Mouse (Mus musculus): Measurements from ENCODE around the gene Erbb4. TPM values are rescaled to one million over a fixed set of nuclear protein-coding genes. Genes with fewer than 3 reads are reported as not detected.

Gene Erbb4
- total RNA-seq, 2 experiments from 2014 or later: 0.18 to 0.33 TPM

- DNase-seq (ENCODE audit: low spot score): no peak
Measured at GRCm38 (mm10) chr1:68106543-68106860, 1001.4 kb downstream of the Erbb4 start.

GRCm38 (mm10) chr1:68105834-68106542 is 1001.9 kb downstream of the Erbb4 start:
- DNase-seq (ENCODE audit: low spot score): no peak

GRCm38 (mm10) chr1:68089623-68090022 is 1018.2 kb downstream of the Erbb4 start:
- no peak for DNase-seq (ENCODE audit: low spot score)

GRCm38 (mm10) chr1:68056494-68056893 is 1051.4 kb downstream of the Erbb4 start:
- no peak for DNase-seq (ENCODE audit: low spot score)

GRCm38 (mm10) chr1:68054715-68055114 is 1053.1 kb downstream of the Erbb4 start:
- no peak for DNase-seq (ENCODE audit: low spot score)

- no peak for DNase-seq (ENCODE audit: low spot score)
Measured at GRCm38 (mm10) chr1:68049856-68050255, 1058.0 kb downstream of the Erbb4 start.

- no peak for DNase-seq (ENCODE audit: low spot score)
Measured at GRCm38 (mm10) chr1:68047139-68047538, 1060.7 kb downstream of the Erbb4 start.

GRCm38 (mm10) chr1:68046551-68046970 is 1061.3 kb downstream of the Erbb4 start:
- DNase-seq (ENCODE audit: low spot score): no peak

GRCm38 (mm10) chr1:68024086-68024940 is 1083.5 kb downstream of the Erbb4 start:
- DNase-seq (ENCODE audit: low spot score): no peak

- no peak for DNase-seq (ENCODE audit: low spot score)
Measured at GRCm38 (mm10) chr1:68020020-68020419, 1087.8 kb downstream of the Erbb4 start.

GRCm38 (mm10) chr1:68019618-68020017 is 1088.2 kb downstream of the Erbb4 start:
- DNase-seq (ENCODE audit: low spot score): no peak
